Mouse (Mus musculus): Measurements from ENCODE around the gene Xlr3b. TPM values are rescaled to one million over a fixed set of nuclear protein-coding genes. Genes with fewer than 3 reads are reported as not detected.

The Xlr3b gene
- 10 to 100 TPM in 1 of 2 experiments, 1 to 10 TPM in 1; 5.9 to 24.8 TPM for total RNA-seq (2023)

GRCm38 (mm10) chrX:73191934-73192333 is at the start of gene Xlr3b:
Xlr3b (plus strand) TSS chrX:73192207.

GRCm38 (mm10) chrX:73148496-73148895 is 43.5 kb upstream of the Xlr3b start, which contains the start of gene Xlr5b:
Xlr5b (plus strand) TSS chrX:73148796.

GRCm38 (mm10) chrX:73149350-73149749 is 42.7 kb upstream of the Xlr3b start, which contains the start of gene DXBay18:
DXBay18 (minus strand) TSS chrX:73149450.

DNA sequence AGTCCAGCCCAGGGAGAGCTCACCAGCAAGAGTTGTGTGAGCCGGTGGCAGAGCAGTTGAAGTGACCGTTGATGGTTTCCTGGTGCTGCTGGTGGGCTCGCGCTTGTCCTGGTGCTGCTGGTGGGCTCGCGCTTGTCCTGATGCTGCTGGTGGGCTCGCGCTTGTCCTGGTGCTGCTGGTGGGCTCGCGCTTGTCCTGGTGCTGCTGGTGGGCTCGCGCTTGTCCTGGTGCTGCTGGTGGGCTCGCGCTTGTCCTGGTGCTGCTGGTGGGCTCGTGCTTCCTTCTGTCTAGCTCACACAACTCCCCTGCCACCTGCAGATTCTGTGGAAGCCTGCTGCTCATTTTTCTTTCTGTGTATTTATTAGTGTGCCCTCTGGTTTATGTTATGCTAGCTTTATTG is 15.1 kb upstream of the Xlr3b start, which contains the start of gene Spin2d:
Gene Spin2d (minus strand): TSS at position 101 of the 400 bp plus-strand sequence.

GRCm38 (mm10) chrX:73213819-73214564 is 22.0 kb downstream of the Xlr3b start, which contains the start of gene Xlr4b:
Xlr4b (plus strand) TSS chrX:73214333.

DNA sequence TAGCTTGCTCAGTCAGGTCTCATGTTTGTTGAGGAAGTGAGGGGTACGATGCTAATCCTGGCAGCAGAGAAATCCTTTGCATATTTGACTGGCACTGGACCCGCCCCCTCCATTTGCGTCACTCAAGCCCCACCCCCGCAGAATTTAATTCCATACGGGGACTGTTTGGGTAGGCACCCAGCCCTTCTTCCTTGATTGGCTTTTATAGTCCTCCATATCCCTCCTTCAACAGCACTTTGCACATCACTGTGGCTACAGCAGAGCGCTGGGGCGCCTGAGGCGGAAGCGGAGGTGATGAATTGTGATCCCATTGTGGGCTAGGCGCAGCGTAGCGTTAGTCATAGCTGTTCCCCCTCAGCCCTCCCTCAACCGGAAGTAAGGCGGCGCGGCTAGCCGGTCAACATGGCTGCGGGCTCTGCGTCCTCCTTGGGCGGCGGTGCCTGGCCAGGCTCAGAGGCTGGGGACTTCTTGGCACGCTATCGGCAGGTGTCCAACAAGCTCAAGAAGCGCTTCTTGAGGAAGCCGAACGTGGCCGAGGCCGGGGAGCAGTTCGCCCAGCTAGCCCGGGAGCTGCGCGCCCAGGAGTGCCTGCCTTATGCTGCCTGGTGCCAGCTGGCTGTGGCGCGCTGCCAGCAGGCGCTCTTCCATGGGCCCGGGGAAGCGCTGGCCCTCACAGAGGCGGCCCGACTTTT is 36.1 kb downstream of the Xlr3b start, which contains the start of gene F8a:
Gene F8a (plus strand): TSS at position 378 of the 692 bp plus-strand sequence.

GRCm38 (mm10) chrX:73242821-73243325 is 50.9 kb downstream of the Xlr3b start, which contains the start of gene Xlr4c:
Xlr4c (minus strand) TSS chrX:73243130.

Other genes with a start within 250 kb of the Xlr3b start
- gene Zfp185, start 204.9 kb upstream of the Xlr3b start, total RNA-seq (2023), result not detected
- gene Pnma5, start 155.1 kb upstream of the Xlr3b start, total RNA-seq (2023), result 1 to 10 TPM in 1 of 2 experiments, under 1 TPM in 1; 0.75 to 2.1 TPM
- gene Pnma3, start 127.4 kb upstream of the Xlr3b start, total RNA-seq (2023), result not detected
- gene Xlr4a, start 109.7 kb upstream of the Xlr3b start, total RNA-seq (2023), result 10 to 100 TPM in 1 of 2 experiments, 1 to 10 TPM in 1; 3.6 to 16.1 TPM
- gene Xlr3a, start 95.1 kb upstream of the Xlr3b start, total RNA-seq (2023), result 1 to 10 TPM in 1 of 2 experiments, not detected in 1; 2.1 TPM
- gene Gm14685, start 75.2 kb upstream of the Xlr3b start, total RNA-seq (2023), result under 1 TPM; 0.17 to 0.21 TPM
- not detected for gene Xlr5b, start 43.4 kb upstream of the Xlr3b start, total RNA-seq (2023)
- not detected for gene DXBay18, start 42.8 kb upstream of the Xlr3b start, total RNA-seq (2023)
- gene Spin2d, start 15.2 kb upstream of the Xlr3b start, total RNA-seq (2023), result not detected
- 10 to 100 TPM; 21.7 to 36.8 TPM for gene Xlr4b, start 22.1 kb downstream of the Xlr3b start, total RNA-seq (2023)
- 10 to 100 TPM; 11.0 to 12.9 TPM for gene F8a, start 36.1 kb downstream of the Xlr3b start, total RNA-seq (2023)
- 10 to 100 TPM in 1 of 2 experiments, 1 to 10 TPM in 1; 3.9 to 15.2 TPM for gene Xlr4c, start 50.9 kb downstream of the Xlr3b start, total RNA-seq (2023)
- gene Xlr3c, start 73.2 kb downstream of the Xlr3b start, total RNA-seq (2023), result not detected
- not detected for gene Xlr5a, start 100.8 kb downstream of the Xlr3b start, total RNA-seq (2023)
- not detected for gene Xlr5c, start 100.8 kb downstream of the Xlr3b start, total RNA-seq (2023)
- gene Gm45015, start 144.6 kb downstream of the Xlr3b start, total RNA-seq (2023), result not detected
- gene Zfp275, start 150.4 kb downstream of the Xlr3b start, total RNA-seq (2023), result 10 to 100 TPM; 33.6 to 35.4 TPM
- gene Gm18336, start 206.5 kb downstream of the Xlr3b start, total RNA-seq (2023), result not detected
- gene Zfp92, start 218.9 kb downstream of the Xlr3b start, total RNA-seq (2023), result not detected
- gene Trex2, start 243.1 kb downstream of the Xlr3b start, total RNA-seq (2023), result not detected